Mouse (Mus musculus) lung, postnatal 0 days (tissue): ENCODE measurements at regions not wholly inside any gene's neighbourhood (a gene's known extent, or its start where the extent isn't known, plus 50 kb on each side); places are given as distances from the start of the nearest gene placed in this dataset.

Source experiments
- CTCF ChIP-seq: IDR thresholded peaks from 2 replicates; pipeline ENCODE4 v1.5.1; 2016; ENCODE audit warnings: antibody characterized with exemption, mild to moderate bottlenecking
- EP300 ChIP-seq: IDR thresholded peaks from 2 replicates; pipeline ENCODE4 v1.6.1; 2016; ENCODE audit warnings: antibody characterized with exemption, mild to moderate bottlenecking, control low read depth

DNA sequence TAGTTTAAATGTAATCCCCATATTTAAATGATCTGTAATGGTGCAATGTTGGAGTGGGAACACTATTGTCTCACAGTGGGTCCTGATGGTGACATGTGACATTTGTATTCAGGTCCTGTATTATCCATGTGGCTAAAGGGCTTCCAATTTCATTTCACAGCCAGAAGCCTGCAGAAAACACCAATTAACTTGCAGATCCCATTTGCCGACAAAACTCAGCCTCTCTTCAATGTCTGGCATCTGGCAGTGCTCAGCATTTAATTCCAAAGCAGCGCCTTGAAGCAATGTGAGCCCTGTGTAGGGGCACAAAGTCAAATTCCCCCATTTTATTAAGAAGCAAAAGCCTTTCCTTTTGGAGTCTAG, 277.0 kb upstream of the Smim15 start:
- TF ChIP-seq CTCF: no peak
- TF ChIP-seq EP300: no peak
